ENCODE assay signal across 10 mouse cellular contexts in genomic region chr10:19208101-19208722, GRCm38 (mm10).
DNase-seq lines count a peak whose midpoint lies in the region; ATAC-seq lines count a peak whose summit lies in the region.
"Had no signal": no experiment of that assay in that cellular context is flagged by ENCODE, and none has a peak within 500 bp of the region (broad histone marks: within the 10 kb centered on the region; RNA-seq: fewer than 3 reads in every experiment).

No protein-coding gene starts in this region.

- no peaks in the 10 kb centered on the region; the same call in 1 of the 2 replicates for H3K4me1 ChIP-seq in hindbrain, embryonic 13.5 days (replicated peaks)

- H3K4me3 ChIP-seq in hindbrain, embryonic 13.5 days: no peak overlapping the region

- H3K27me3 ChIP-seq in hindbrain, embryonic 13.5 days: no peaks in the 10 kb centered on the region

- no peaks in the 10 kb centered on the region for H3K9me3 ChIP-seq in hindbrain, embryonic 13.5 days

- peak overlapping the region; percentile 46 for H3K4me2 ChIP-seq in hindbrain, embryonic 13.5 days

- no peaks in the 10 kb centered on the region for H3K36me3 ChIP-seq in hindbrain, embryonic 13.5 days

- DNase-seq in WW6 (ENCODE audit: low read depth, low spot score): peak; percentile 83
- DNase-seq in embryo, embryonic 9.5 days (ENCODE audit: extremely low spot score): peak; percentile 58
- DNase-seq in neural tube, embryonic 10.5 days (ENCODE audit: extremely low spot score, low spot score): peak; percentile 39
- no peak for DNase-seq in frontal cortex, postnatal 10 days (ENCODE audit: low spot score in 2 of 2)
- no peak for DNase-seq in ovary, postnatal 36 days (ENCODE audit: low spot score)
- no peak for DNase-seq in layer of hippocampus, adult 8-10 months (ENCODE audit: low spot score in 2 of 2)
- DNase-seq: right cerebral cortex, postnatal 14 days; thymus, postnatal 36 days had no signal

- no peak overlapping the region for H3K27ac ChIP-seq in hindbrain, embryonic 13.5 days

- WGBS in hindbrain, embryonic 13.5 days: 7% methylated on average over 12 of the region's 12 CpGs

- H3K9ac ChIP-seq in hindbrain, embryonic 13.5 days: no peak overlapping the region

- ATAC-seq in hindbrain, embryonic 13.5 days (ENCODE audit: low FRiP score): no peak
- ATAC-seq: inflammation-experienced regulatory T-cells, adult 6 months had no signal

Comparison
In these comparisons a context has a peak if more than half of its experiments do, and no peak if none do; other contexts are left out.
1. DNase-seq: peak in WW6 (single experiment), embryo, embryonic 9.5 days (single experiment) and neural tube, embryonic 10.5 days (single experiment); none in frontal cortex, postnatal 10 days (0 of 2), ovary, postnatal 36 days (single experiment) and layer of hippocampus, adult 8-10 months (0 of 2).